Mouse (Mus musculus) frontal cortex, postnatal 10 days (tissue): ENCODE measurements around the gene Gm20388.

Source experiments
- DNase-seq, 2 experiments: peaks; one replicate each; pipeline ENCODE4 v3.0.0; 2022; ENCODE audit warnings: low spot score in 2 of 2, mixed read lengths in 1 of 2

Gene Gm20388

GRCm38 (mm10) chr8:124085668-124086067 is 4175.0 kb downstream of the Gm20388 start:
- DNase-seq = no peak

DNA sequence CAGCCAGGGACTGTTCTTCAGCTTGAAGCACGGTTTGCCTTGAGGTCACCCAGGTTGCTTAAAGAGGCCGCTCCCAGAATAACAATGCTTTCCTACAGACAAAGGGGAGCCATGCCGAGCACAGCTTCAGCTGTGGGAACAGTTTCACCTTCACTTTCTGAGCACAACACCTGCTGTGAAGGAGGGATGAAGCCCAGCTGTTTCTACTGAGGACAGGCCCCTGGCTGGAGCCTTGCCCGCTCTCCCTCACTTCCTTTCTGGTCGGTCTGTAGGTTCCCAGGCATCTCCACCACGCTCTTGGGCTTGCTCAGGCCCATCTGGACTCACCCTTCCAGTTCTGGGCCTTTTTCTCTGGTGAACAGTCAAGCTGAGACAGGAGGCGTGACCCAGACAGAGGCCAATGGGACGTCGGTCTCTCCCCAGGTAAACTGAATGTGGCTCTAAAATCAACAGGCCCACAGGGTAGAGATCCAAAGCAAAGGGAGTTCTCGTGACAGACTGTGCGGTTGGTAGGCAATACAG is 4177.5 kb downstream of the Gm20388 start:
- no peak for DNase-seq

- DNase-seq = no peak
Observed at GRCm38 (mm10) chr8:124089016-124089415, 4178.4 kb downstream of the Gm20388 start.

DNA sequence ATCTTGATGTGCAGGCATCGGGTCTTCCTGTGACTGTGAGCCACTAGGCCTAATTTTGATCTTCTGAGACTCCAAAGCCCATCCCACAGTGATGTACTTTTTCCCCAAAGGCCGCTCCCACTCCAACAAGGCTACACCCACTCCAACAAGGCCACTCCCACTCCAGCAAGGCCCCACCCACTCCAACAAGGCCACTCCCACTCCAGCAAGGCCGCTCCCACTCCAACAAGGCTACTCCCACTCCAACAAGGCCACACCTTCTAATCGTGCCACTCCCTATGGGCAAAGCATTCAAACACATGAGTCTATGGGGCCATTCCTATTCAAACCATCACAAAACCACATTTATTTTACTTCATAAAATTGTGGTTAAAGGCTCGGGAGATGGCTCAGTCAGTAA is 4179.8 kb downstream of the Gm20388 start:
- DNase-seq = no peak

DNA sequence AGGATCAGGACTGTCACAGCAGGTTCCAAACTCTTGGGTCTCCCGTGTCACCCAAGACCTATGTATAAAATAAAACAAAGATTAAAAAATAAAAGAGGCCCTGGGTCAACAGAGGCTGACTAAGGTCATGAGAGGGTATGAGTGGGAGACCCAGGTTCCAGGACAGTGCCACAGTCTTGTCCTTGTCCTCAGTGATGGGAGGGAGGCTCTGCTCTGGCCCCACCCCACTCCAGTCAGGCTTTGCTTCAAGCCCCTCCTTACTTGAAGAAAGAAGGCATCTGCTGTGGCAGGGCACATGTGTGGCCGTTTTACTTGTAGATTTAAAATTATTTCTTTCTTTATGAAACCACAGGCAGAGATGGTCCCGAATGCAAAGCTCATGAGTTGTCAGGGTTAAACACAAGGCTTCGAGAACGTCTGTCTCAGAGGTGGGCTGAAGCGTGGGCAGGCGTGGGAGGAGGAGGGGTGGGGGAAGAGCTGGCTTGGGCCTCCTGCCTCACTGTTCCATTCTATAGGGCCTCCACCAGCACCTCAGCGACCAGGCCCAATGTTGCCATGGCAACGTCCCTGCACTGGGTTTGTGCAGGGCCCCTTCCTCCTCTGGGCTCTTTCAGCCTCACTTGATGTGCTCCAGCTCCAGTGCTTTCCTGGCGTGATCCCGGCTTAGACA is 4188.4 kb downstream of the Gm20388 start:
- DNase-seq = peak; percentile 17 to 33

DNA sequence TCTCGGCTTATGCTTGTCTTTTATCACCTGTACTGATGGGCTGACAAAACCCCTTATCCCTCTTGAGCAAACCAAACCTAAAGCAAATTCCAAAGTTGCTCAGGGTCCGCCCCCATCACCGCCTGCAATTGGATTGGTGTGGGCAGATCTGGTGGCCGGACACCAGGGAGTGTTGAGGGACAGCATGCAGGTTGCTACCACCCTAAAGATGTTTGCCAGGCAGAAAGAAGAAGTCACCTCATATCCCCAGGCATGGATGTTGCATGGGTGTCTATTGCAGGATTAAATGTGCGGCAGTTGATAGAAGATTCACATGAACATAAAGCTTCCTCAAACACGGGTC is 4189.0 kb downstream of the Gm20388 start:
- DNase-seq = no peak

- no peak for DNase-seq
Observed at GRCm38 (mm10) chr8:124105869-124106268, 4195.2 kb downstream of the Gm20388 start.

GRCm38 (mm10) chr8:124106328-124107195 is 4195.9 kb downstream of the Gm20388 start:
- no peak for DNase-seq

- DNase-seq = no peak
Observed at GRCm38 (mm10) chr8:124113108-124113507, 4202.5 kb downstream of the Gm20388 start.

DNA sequence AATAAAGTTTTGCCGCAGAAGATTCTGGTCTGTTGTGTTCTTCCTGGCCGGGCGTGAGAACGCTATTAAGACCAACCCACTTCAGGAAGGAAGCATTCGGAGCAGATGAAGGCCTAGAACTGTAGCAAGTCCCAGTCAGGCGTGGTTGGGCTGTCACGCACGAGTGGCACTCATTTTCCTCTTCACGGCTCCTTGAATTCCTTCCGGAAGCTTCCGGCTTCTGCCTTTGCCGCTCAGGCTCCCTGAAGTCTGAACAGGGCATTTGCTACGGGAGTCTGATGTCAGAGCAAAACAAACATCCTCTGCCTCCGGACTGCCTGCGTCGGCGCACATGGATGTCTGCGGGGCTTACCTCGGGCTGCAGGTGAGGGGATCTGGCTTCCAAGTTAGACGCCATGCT is 4214.6 kb downstream of the Gm20388 start:
- no peak for DNase-seq

DNA sequence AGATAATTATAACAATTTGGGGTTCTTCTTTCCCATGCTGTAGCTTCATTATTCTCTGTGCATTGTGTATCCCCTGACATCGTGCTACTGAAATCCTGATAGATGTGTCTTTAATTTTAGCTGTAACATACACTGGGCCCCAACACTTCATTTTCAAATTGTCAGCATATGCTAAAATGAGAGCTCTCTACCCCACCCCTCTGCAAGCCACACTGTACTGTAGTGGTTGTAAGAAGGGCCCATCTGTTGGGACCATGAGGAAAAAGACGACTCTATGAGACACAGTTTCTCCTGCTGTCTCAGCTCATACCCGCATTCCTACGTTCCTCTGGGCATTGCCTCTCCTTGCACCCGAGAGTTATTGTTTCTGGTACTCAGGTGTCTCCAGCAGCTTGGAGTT is 4226.6 kb downstream of the Gm20388 start:
- no peak for DNase-seq

- no peak for DNase-seq
Observed at GRCm38 (mm10) chr8:124140211-124140790, 4229.7 kb downstream of the Gm20388 start.

DNA sequence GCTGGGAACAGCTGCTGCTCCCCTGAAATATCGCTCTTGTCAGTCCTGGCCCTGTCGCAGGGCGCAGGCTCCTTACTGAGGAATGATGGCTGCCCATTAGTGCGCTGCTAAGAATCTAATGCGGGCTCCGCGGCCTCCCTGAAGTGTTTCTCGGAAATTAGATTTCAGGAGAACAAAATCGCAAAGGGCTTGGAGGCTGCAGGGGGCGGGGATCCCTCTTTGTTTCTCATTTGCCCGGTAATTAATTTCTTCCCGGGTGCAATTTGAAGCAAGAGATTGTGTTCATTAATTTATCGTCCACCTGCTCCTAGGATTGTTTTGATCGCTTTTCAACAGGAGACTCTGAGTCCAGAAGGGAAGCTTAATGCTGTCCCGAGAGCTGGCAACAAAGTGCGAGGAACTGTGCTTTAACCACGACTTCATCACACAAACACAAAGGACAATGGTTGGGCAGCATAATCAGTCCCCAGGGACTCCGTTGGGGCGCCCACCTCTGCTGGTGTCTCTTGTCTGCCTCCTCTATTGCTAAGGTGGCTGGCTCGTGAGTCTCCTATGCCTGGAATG is 4230.3 kb downstream of the Gm20388 start:
- no peak for DNase-seq

GRCm38 (mm10) chr8:124141681-124142391 is 4231.2 kb downstream of the Gm20388 start:
- DNase-seq = no peak

GRCm38 (mm10) chr8:124143003-124143402 is 4232.4 kb downstream of the Gm20388 start:
- DNase-seq = no peak

DNA sequence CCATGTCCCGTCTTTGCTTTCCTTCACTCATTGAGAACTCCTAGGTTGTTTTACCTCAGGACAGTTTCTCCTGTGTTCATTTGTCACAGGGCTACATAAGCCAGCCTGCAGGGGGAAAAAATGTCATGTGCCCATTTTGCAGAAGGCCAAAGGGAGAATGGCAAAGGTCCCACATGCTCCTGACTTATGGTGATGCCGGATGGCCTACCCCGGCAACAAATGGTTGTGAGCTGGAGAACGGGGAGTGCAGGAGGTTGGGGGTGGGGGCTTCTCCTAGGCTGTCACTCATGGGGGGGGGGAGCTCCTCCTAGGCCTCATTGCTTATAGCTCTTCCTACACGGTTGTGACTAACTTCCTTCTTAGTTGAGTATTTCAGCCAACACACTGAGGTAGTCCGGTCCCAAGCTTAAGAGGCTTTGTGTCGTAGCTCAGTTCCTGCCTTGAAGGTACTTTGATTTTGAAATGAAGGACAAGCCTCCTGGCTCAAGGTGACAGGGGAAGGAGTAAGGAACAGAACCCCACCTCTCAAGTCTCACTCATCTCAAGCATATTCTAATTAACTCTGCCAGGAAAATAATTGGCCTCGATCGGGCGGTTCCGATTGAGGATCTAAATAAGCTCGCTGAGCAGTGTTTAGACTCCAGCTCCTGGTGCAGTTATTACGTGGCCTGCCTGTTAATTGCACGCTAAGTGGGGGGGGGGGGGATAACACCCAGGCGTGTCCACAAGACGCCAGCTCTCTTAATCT is 4233.4 kb downstream of the Gm20388 start:
- no peak for DNase-seq

- no peak for DNase-seq
Observed at GRCm38 (mm10) chr8:124144619-124144980, 4234.0 kb downstream of the Gm20388 start.

DNA sequence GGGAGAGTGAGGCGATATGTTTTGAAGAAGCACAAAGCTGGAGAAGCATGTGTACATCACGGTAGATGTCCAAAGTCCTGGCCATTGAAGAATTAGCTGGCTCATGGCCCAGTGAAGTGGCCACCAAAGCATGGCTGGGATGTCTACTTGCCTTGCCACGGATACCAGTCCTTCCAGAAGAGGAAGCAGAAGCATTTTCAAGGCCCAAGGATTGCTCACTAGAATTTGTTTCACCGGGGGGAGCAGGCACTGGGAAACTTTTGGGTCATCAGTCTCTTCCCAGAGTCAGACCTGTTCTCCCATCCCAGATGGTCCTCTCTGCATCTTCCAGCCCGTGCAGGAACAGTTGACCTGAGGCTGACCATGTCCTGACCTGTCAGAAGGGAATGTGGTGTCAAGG is 4235.6 kb downstream of the Gm20388 start:
- no peak for DNase-seq

DNA sequence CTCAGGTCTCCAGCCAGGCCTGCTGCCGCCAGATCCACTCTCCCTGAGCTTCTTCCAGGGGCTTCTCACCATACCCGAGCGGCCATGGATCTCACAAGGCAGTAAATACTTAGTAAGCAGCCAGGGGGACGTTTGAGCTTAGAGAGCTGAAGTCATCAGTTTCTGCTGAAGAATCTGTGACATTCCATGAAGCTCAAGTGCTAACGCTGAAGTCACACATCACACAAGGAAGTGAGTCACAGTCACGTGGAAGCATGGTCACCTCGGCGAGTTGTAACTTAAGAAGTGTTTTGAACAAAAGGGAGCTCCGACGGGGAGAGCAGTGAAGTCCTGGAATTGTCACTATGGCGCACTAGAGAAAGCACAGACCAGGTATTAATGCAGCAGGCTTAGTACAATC is 4239.4 kb downstream of the Gm20388 start:
- no peak for DNase-seq

GRCm38 (mm10) chr8:124150536-124150935 is 4239.9 kb downstream of the Gm20388 start:
- DNase-seq = no peak

GRCm38 (mm10) chr8:124151881-124152280 is 4241.2 kb downstream of the Gm20388 start:
- DNase-seq = no peak
